Mouse (Mus musculus) urinary bladder, adult 18-20 months (tissue): Measurements from ENCODE around the gene Klrb1b.
A peak's percentile ranks its signal among the peaks of the same experiment; 100 is the strongest.

ENCODE experiments used
- DNase-seq, 2 experiments: peaks; one replicate each; pipeline ENCODE4 v3.0.0; 2022; ENCODE audit warnings: low spot score in 2 of 2, mixed read lengths in 2 of 2

The Klrb1b gene

GRCm38 (mm10) chr6:128826132-128826531 lies at the start of gene Klrb1b, which contains the start of gene Gm44511:
Gene Klrb1b (minus strand): TSS chr6:128826331.
Gene Gm44511 (minus strand): TSS chr6:128826315.
- no peak for DNase-seq

GRCm38 (mm10) chr6:128871910-128872610 lies 45.9 kb upstream of the Klrb1b start:
- DNase-seq: no peak

GRCm38 (mm10) chr6:128868861-128869260 lies 42.7 kb upstream of the Klrb1b start:
- DNase-seq: no peak

GRCm38 (mm10) chr6:128857976-128858375 lies 31.8 kb upstream of the Klrb1b start:
- DNase-seq: no peak

GRCm38 (mm10) chr6:128856250-128856649 lies 30.1 kb upstream of the Klrb1b start:
- DNase-seq: peak in 1 of 2 experiments; percentile 70

GRCm38 (mm10) chr6:128855477-128855876 lies 29.3 kb upstream of the Klrb1b start:
- no peak for DNase-seq

GRCm38 (mm10) chr6:128854895-128855294 lies 28.8 kb upstream of the Klrb1b start:
- DNase-seq: no peak

GRCm38 (mm10) chr6:128854024-128854820 lies 28.1 kb upstream of the Klrb1b start:
- DNase-seq: peak in 1 of 2 experiments; percentile 70

- DNase-seq: no peak
These were observed 26.6 kb upstream of the Klrb1b start for GRCm38 (mm10) chr6:128852766-128853165.

- no peak for DNase-seq
These were observed 25.0 kb upstream of the Klrb1b start for GRCm38 (mm10) chr6:128851151-128851550.

GRCm38 (mm10) chr6:128850671-128851070 lies 24.5 kb upstream of the Klrb1b start:
- DNase-seq: no peak

GRCm38 (mm10) chr6:128849902-128850301 lies 23.8 kb upstream of the Klrb1b start:
- no peak for DNase-seq

GRCm38 (mm10) chr6:128847401-128847800 lies 21.3 kb upstream of the Klrb1b start:
- no peak for DNase-seq

GRCm38 (mm10) chr6:128845998-128846542 lies 19.9 kb upstream of the Klrb1b start:
- no peak for DNase-seq

GRCm38 (mm10) chr6:128845319-128845979 lies 19.3 kb upstream of the Klrb1b start:
- DNase-seq: peak in 1 of 2 experiments; percentile 69

GRCm38 (mm10) chr6:128844586-128845080 lies 18.5 kb upstream of the Klrb1b start:
- DNase-seq: no peak

GRCm38 (mm10) chr6:128844131-128844530 lies 18.0 kb upstream of the Klrb1b start:
- DNase-seq: no peak

- peak; percentile 55 to 76 for DNase-seq
These were observed 17.4 kb upstream of the Klrb1b start for GRCm38 (mm10) chr6:128843479-128843992.

GRCm38 (mm10) chr6:128842945-128843478 lies 16.9 kb upstream of the Klrb1b start:
- peak; percentile 89 for DNase-seq

GRCm38 (mm10) chr6:128842356-128842944 lies 16.3 kb upstream of the Klrb1b start:
- no peak for DNase-seq
